Mouse (Mus musculus) kidney, postnatal 36 days (tissue): ENCODE measurements around the gene Kirrel3.

Source experiments
- DNase-seq, 2 experiments: peaks; one replicate each; pipeline ENCODE4 v3.0.0; 2021 to 2022; ENCODE audit warnings: mixed read lengths in 2 of 2

Kirrel3 gene

DNA sequence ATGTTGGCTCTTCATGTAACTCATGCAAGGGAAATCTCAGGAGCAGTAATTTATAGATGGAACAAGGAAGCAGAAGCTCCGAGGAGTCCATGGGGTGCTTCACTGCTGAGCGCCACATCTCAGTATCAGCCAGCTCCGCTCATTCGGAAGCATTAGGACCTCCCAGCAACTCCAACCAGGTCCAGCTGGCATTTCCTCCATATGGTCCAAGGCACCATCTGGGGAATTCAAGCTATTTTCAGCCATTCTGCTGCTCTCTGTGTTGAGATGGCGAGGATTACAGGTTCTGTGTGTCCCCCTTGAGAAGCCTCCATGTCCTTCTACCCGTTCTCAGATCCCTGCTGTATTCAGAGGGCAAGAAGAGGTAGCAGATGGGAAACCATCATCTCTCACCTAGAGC is 419.5 kb downstream of the Kirrel3 start:
- DNase-seq = no peak

GRCm38 (mm10) chr9:34908040-34908439 is 422.3 kb downstream of the Kirrel3 start:
- DNase-seq = no peak

DNA sequence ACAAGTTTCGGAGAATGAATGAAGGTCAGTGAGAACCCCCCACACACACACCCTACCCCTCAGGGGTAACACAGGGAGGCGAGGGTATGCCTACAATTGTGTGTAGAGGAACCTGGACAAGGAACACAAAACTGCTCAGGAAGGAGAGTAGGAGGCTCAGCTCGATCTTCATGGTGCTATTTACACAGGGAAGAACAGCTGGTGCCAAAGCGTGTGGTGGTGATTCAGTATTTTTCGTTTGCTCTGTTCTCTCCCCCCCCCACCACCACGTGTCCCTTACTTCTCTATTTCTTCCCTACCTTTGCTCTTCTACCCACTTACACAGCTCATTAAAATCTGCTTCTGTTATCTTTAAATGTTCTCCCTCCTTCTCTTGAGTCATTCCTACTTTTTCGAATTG is 426.1 kb downstream of the Kirrel3 start:
- no peak for DNase-seq

- no peak for DNase-seq
Measured at GRCm38 (mm10) chr9:34912273-34912972, 426.7 kb downstream of the Kirrel3 start.

GRCm38 (mm10) chr9:34912996-34913395 is 427.3 kb downstream of the Kirrel3 start:
- peak; percentile 49 to 78 for DNase-seq

DNA sequence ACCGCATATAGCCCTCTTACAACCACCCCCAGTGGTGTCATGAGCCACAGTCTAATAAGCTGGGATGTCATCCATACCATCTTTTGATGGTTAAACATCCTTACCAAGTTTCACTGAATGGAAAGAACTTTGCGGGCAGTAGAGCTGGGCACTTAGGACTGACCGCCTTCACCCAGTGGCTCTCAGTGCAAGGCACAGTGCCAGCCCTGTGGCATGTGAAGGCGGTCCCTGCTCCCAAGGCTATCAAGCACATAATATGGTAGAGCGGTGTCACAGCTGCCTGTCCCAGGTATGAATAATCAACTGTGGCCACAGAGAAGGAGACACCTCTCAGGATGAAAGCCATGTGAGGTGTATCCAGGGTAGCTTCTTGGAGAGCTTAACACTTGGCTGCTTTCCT is 433.3 kb downstream of the Kirrel3 start:
- DNase-seq = no peak

GRCm38 (mm10) chr9:34920116-34920515 is 434.4 kb downstream of the Kirrel3 start:
- DNase-seq = no peak

DNA sequence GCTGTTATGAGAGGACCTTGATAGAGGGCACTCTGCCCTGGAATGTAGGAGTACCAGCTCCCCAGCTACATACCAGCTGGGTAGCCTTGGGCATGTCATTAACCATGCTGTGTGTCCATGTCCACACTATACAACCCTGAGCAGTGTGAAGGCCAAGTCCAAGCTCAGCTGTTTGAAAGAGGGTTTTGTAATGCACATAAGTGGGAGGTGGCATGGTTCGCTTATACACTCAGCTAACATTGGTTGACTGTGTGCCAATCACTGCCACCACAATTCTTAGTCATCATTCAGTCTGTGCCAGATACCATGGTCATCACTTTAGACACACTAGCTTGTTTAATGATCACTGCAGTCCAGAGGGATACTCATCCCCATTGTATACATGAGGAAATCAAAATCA is 436.2 kb downstream of the Kirrel3 start:
- DNase-seq = peak in 1 of 2 experiments; percentile 8

- no peak for DNase-seq
Measured at GRCm38 (mm10) chr9:34922716-34923115, 437.0 kb downstream of the Kirrel3 start.

- DNase-seq = no peak
Measured at GRCm38 (mm10) chr9:34923134-34923931, 437.6 kb downstream of the Kirrel3 start.

GRCm38 (mm10) chr9:34925616-34926015 is 439.9 kb downstream of the Kirrel3 start:
- no peak for DNase-seq

- DNase-seq = no peak
Measured at GRCm38 (mm10) chr9:34930371-34930770, 444.7 kb downstream of the Kirrel3 start.

DNA sequence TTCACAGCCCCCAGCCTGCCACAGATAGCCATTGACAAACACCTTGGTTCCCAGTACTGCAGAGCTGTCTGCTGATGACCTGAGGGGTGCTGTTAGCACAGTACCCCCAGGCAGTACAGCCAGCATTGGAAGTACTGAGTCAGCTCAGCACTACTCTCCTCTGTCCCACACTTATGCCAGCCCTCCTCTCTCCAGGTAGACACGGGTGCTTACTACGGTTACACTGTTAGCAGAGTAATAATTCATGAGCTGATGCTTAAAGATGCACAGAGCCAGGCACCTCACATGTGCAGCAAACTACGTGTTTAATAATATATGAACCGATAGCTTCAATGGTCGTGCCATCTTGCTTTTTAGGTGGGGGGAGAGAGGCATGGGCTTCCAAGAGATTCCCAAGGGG is 452.4 kb downstream of the Kirrel3 start:
- no peak for DNase-seq

GRCm38 (mm10) chr9:34939621-34940020 is 453.9 kb downstream of the Kirrel3 start:
- DNase-seq = no peak

- DNase-seq = no peak
Measured at GRCm38 (mm10) chr9:34942122-34942831, 456.6 kb downstream of the Kirrel3 start.

GRCm38 (mm10) chr9:34942996-34943395 is 457.3 kb downstream of the Kirrel3 start:
- DNase-seq = no peak

- DNase-seq = no peak
Measured at GRCm38 (mm10) chr9:34945301-34945700, 459.6 kb downstream of the Kirrel3 start.

GRCm38 (mm10) chr9:34947258-34947657 is 461.6 kb downstream of the Kirrel3 start:
- no peak for DNase-seq

- DNase-seq = no peak
Measured at GRCm38 (mm10) chr9:34947717-34948116, 462.0 kb downstream of the Kirrel3 start.

DNA sequence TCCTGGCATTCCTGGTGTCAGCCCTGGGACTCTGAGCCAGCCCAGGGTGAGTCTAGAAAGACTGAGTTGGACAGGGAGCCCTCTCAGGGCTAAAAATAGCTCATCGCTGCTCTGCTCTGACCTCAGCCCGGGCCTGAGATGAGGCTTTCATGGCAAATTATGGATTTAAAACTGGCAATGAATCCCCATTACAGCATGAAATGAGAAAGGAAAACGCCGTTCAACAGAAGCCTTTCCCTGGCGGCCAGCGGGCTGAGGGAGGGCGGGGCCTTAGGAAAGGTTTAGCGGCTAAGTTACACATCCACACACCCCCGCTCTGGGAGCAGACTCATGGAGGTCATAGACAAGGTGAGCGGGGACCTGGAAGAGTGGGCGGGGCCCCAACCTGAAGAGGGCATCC is 467.7 kb downstream of the Kirrel3 start:
- DNase-seq = no peak

- DNase-seq = peak in 1 of 2 experiments; percentile 13
Measured at GRCm38 (mm10) chr9:34954212-34954611, 468.5 kb downstream of the Kirrel3 start.

DNA sequence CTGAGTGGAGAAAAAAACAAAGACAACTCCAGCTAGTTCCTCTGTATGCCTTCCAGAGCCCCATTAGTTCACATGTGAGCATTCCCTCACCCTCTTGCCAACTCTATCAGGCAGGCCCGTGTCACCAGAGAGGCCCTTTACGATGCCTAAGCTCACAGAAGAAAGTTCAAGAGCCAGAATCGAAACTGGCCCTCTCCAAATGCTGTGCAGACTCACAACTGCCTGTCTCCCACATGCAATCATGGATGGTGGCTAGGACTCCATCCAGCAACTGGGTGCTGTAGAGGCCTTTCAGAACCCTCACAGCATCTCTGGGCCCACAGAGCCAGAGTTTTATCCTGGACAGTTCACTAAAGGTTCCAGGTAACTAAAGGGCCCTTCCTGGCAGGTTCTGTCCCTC is 470.8 kb downstream of the Kirrel3 start:
- DNase-seq = no peak

GRCm38 (mm10) chr9:34957691-34958090 is 472.0 kb downstream of the Kirrel3 start:
- DNase-seq = no peak
